Mouse (Mus musculus) CH12.LX (cell line): ENCODE measurements around the gene Map7. TPM values are rescaled to one million over a fixed set of nuclear protein-coding genes. Genes with fewer than 3 reads are reported as not detected.

Experiments
- DNase-seq: peaks from one replicate; pipeline ENCODE4 v3.0.0-alpha.2; 2013; ENCODE audit errors: extremely low read depth
- H3K27ac ChIP-seq: 2 replicates; pipeline ENCODE4 v1.5.1; 2012; ENCODE audit warnings: low read depth, mild to moderate bottlenecking, control low read depth, moderate library complexity; ENCODE audit not compliant: insufficient read depth
- H3K27me3 ChIP-seq: replicated peaks from 2 replicates; pipeline ENCODE3; 2012; ENCODE audit warnings: inconsistent platforms
- H3K36me3 ChIP-seq, 2 experiments: replicated peaks in 1 of 2; 2 replicates each; pipeline versions ENCODE3 to v1.6.1; 2012; ENCODE audit warnings: inconsistent platforms in 1 of 2, low read length in 1 of 2, mild to moderate bottlenecking in 1 of 2, mixed read lengths in 1 of 2, moderate library complexity in 1 of 2; ENCODE audit not compliant: control insufficient read depth in 1 of 2, insufficient read depth in 1 of 2
- H3K4me1 ChIP-seq, 2 experiments: 2 replicates each; pipeline ENCODE4 v1.6.1; 2012; ENCODE audit warnings: inconsistent platforms in 1 of 2, moderate library complexity in 1 of 2; ENCODE audit not compliant: insufficient read depth in 2 of 2, control insufficient read depth in 1 of 2
- H3K4me2 ChIP-seq: 2 replicates; pipeline ENCODE4 v1.6.1; 2012; ENCODE audit warnings: low read depth, mild to moderate bottlenecking, control low read depth; ENCODE audit not compliant: poor library complexity, insufficient read depth, severe bottlenecking
- H3K4me3 ChIP-seq, 3 experiments: fragments of 150-350 bp in 1 of 3; sonication (generic) in 1 of 3; replicated peaks in 1 of 3; 2 replicates each; pipeline versions ENCODE3 to v1.5.1; 2011 to 2012; ENCODE audit warnings: low read depth in 2 of 3, low read length in 2 of 3, mild to moderate bottlenecking in 2 of 3, moderate library complexity in 2 of 3, control low read depth in 1 of 3, improper control_type of control experiment in 1 of 3, inconsistent platforms in 1 of 3, mixed read lengths in 1 of 3; ENCODE audit not compliant: poor library complexity in 1 of 3
- H3K79me2 ChIP-seq: replicated peaks from 2 replicates; pipeline ENCODE4 v1.6.1; 2012; ENCODE audit warnings: mild to moderate bottlenecking, moderate library complexity; ENCODE audit not compliant: control insufficient read depth, poor library complexity, insufficient read depth, severe bottlenecking; ENCODE audit errors: extremely low read depth
- H3K9ac ChIP-seq: 2 replicates; pipeline ENCODE4 v1.6.1; 2012; ENCODE audit warnings: low read depth, mild to moderate bottlenecking, control low read depth, moderate library complexity; ENCODE audit not compliant: insufficient read depth
- H3K9me3 ChIP-seq: replicated peaks from 2 replicates; pipeline ENCODE3; 2012; ENCODE audit warnings: low read length, inconsistent platforms, mixed read lengths
- BHLHE40 ChIP-seq: IDR thresholded peaks from 2 replicates; pipeline ENCODE4 v1.6.1; 2011; ENCODE audit warnings: mild to moderate bottlenecking, low read depth, low read length, improper control_type of control experiment
- CHD2 ChIP-seq: IDR thresholded peaks from 2 replicates; pipeline ENCODE4 v1.6.1; 2011; ENCODE audit warnings: low read length, improper control_type of control experiment
- ETS1 ChIP-seq: conservative IDR thresholded peaks from 2 replicates; pipeline ENCODE4 v1.6.1; 2012; ENCODE audit warnings: low read depth, mild to moderate bottlenecking, inconsistent platforms, low read length, improper control_type of control experiment, moderate library complexity
- GABPA ChIP-seq: IDR thresholded peaks from 2 replicates; pipeline ENCODE4 v1.6.1; 2012; ENCODE audit warnings: low read depth, low read length, improper control_type of control experiment, inconsistent platforms; ENCODE audit not compliant: insufficient replicate concordance
- JUN ChIP-seq: IDR thresholded peaks from 2 replicates; pipeline ENCODE4 v1.6.1; 2011; ENCODE audit warnings: low read depth, mild to moderate bottlenecking, low read length, improper control_type of control experiment, moderate library complexity; ENCODE audit not compliant: insufficient read depth
- JUND ChIP-seq: conservative IDR thresholded peaks from 2 replicates; pipeline ENCODE4 v1.6.1; 2011; ENCODE audit warnings: low read depth, low read length, improper control_type of control experiment
- KAT2A ChIP-seq: IDR thresholded peaks from 2 replicates; pipeline ENCODE4 v1.6.1; 2012; ENCODE audit warnings: low read length, improper control_type of control experiment, inconsistent platforms; ENCODE audit not compliant: insufficient replicate concordance
- MAFK ChIP-seq: IDR thresholded peaks from 2 replicates; pipeline ENCODE4 v1.6.1; 2011; ENCODE audit warnings: low read length, improper control_type of control experiment; ENCODE audit not compliant: insufficient replicate concordance
- MAZ ChIP-seq: IDR thresholded peaks from 2 replicates; pipeline ENCODE4 v1.6.1; 2012; ENCODE audit warnings: low read depth, mild to moderate bottlenecking, inconsistent platforms, low read length, improper control_type of control experiment, moderate library complexity
- MEF2A ChIP-seq: IDR thresholded peaks from 2 replicates; pipeline ENCODE4 v1.6.1; 2014; ENCODE audit warnings: low read depth, mild to moderate bottlenecking, inconsistent platforms, low read length, improper control_type of control experiment, borderline replicate concordance
- MXI1 ChIP-seq: IDR thresholded peaks from 2 replicates; pipeline ENCODE4 v1.6.1; 2011; ENCODE audit warnings: mild to moderate bottlenecking, low read depth, low read length, improper control_type of control experiment
- MYC ChIP-seq: IDR thresholded peaks from 2 replicates; pipeline ENCODE4 v1.6.1; 2011; ENCODE audit warnings: low read depth, mild to moderate bottlenecking, improper control_type of control experiment, low read length
- NRF1 ChIP-seq: IDR thresholded peaks from 2 replicates; pipeline ENCODE4 v1.6.1; 2014; ENCODE audit warnings: low read depth, mild to moderate bottlenecking, inconsistent platforms, low read length, improper control_type of control experiment, moderate library complexity
- PAX5 ChIP-seq: IDR thresholded peaks from 2 replicates; pipeline ENCODE4 v1.6.1; 2012; ENCODE audit warnings: low read length, inconsistent platforms, mixed read lengths
- POLR2A ChIP-seq: IDR thresholded peaks from 2 replicates; pipeline ENCODE4 v1.6.1; 2011; ENCODE audit warnings: low read depth, mild to moderate bottlenecking, improper control_type of control experiment, low read length
- POLR2AphosphoS2 ChIP-seq: IDR thresholded peaks from 2 replicates; pipeline ENCODE4 v1.6.1; 2011; ENCODE audit warnings: low read depth, low read length, improper control_type of control experiment
- RAD21 ChIP-seq: IDR thresholded peaks from 2 replicates; pipeline ENCODE4 v1.6.1; 2011; ENCODE audit warnings: low read depth, mild to moderate bottlenecking, low read length, improper control_type of control experiment, moderate library complexity
- SIN3A ChIP-seq: IDR thresholded peaks from 2 replicates; pipeline ENCODE4 v1.6.1; 2012; ENCODE audit warnings: low read length, improper control_type of control experiment, inconsistent platforms
- SMC3 ChIP-seq: IDR thresholded peaks from 2 replicates; pipeline ENCODE4 v1.6.1; 2011; ENCODE audit warnings: low read depth, low read length, improper control_type of control experiment
- USF1 ChIP-seq: IDR thresholded peaks from 2 replicates; pipeline ENCODE4 v1.6.1; 2014; ENCODE audit warnings: low read depth, mild to moderate bottlenecking, inconsistent platforms, low read length, improper control_type of control experiment
- USF2 ChIP-seq: conservative IDR thresholded peaks from 2 replicates; pipeline ENCODE4 v1.6.1; 2011; ENCODE audit warnings: low read depth, low read length, improper control_type of control experiment
- dilution Hi-C: fragments of 300-500 bp; cut with MboI; formaldehyde crosslinking; loops from 2 replicates; pipeline ENCODE4 v1.14.3; 2020; ENCODE audit warnings: low sequenced_read_pairs; ENCODE audit not compliant: extremely low pct_unique_long_range_greater_than_20kb, extremely low pct_ligation_motif_present
- in situ Hi-C: fragments of 300-500 bp; cut with MboI; formaldehyde crosslinking; loops from 3 replicates; pipeline ENCODE4 v1.14.3; 2019; ENCODE audit warnings: low sequenced_read_pairs, low pct_ligation_motif_present, low pct_unique_long_range_greater_than_20kb, mixed read lengths
- polyA plus RNA-seq: library from polyadenylated mRNA; unstranded; fragments of >175 nt; gene quantifications from 2 replicates; pipeline ENCODE4 v1.2.1, GENCODE M21; 2012; ENCODE audit warnings: low read depth; ENCODE audit not compliant: insufficient read length
- total RNA-seq, 2 experiments: library from RNA; depleted of rRNA; stranded (reverse); fragments of 300-350 nt in 1 of 2; fragments of >200 nt in 1 of 2; gene quantifications; 2 replicates each; pipeline ENCODE4 v1.2.3; 2012 to 2014

Gene Map7
- total and polyA plus RNA-seq, 3 experiments: 7.4 to 31.1 (median 21.6) TPM

DNA sequence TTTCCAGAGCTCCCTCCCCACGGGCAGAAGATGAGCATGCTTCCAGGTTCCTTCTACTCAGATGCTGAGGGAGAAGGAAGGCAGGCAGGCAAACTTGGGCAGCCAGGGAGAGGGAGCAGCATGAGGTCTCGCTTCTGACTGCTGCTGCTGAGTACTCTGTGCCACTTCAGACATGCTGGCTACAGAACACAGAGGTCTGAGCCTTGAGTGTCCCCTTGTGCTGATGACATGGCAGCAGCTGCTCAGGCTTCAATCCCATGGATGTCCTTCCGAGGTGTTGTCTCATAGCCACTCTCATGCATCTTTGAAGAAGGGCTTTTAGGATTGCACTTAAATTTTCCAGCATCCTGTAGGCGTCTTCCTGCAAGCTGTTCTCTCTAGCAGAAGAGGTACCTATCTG, 23.5 kb downstream of the Map7 start:
- H3K36me3 ChIP-seq: no peaks in the 10 kb centered on the region
- dilution Hi-C loops (no loop called here), in situ Hi-C loops (no loop called here)
- no peak overlapping the region for H3K4me2 ChIP-seq
- no peak for DNase-seq
- H3K27me3 ChIP-seq: peaks cover 2% of the 10 kb centered on the region
- H3K27ac ChIP-seq: no peak overlapping the region
- H3K9me3 ChIP-seq: no peaks in the 10 kb centered on the region
- TF ChIP-seq RAD21 (no peak), JUND (no peak), SMC3 (no peak), USF2 (no peak), JUN (no peak), MAFK (no peak), SIN3A (no peak), PAX5 (no peak), MXI1 (no peak), MEF2A (no peak), MAZ (no peak), CHD2 (no peak), GABPA (no peak), ETS1 (no peak), POLR2A (no peak), POLR2AphosphoS2 (no peak), KAT2A (no peak), USF1 (no peak), NRF1 (no peak), MYC (no peak)
- H3K4me3 ChIP-seq: no peak overlapping the region
- no peak overlapping the region for H3K9ac ChIP-seq
- H3K79me2 ChIP-seq: no peaks in the 10 kb centered on the region
- peaks cover 5 to 16% of the 10 kb centered on the region in 2 experiments for H3K4me1 ChIP-seq

DNA sequence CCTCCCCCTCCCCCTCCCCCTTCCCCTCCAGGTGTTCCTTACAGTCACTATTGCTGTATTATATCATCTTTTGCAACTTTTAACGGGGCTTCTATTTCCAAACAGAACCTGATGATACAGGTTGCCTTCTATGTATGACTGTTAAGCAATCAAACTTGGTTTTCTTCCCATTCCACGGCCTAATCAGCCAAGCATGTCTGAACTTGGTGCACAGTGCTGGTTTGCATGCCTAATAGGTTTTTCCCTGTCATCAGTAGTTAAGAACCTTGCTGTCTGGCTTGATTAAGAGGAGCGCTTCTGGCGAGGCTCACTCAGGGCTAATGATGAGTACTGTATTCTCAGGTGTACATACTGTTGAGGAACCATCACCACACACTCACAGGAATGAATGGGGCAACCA, 25.5 kb downstream of the Map7 start:
- Histone ChIP-seq H3K27me3 (peaks cover 2% of the 10 kb centered on the region), H3K27ac (no peak overlapping the region), H3K4me1 (peaks cover 5 to 16% of the 10 kb centered on the region in 2 experiments), H3K9ac (no peak overlapping the region), H3K4me2 (no peak overlapping the region), H3K4me3 (no peak overlapping the region), H3K36me3 (no peaks in the 10 kb centered on the region), H3K79me2 (no peaks in the 10 kb centered on the region), H3K9me3 (no peaks in the 10 kb centered on the region)
- in situ Hi-C loops: no loop called here
- TF ChIP-seq BHLHE40: no peak
- dilution Hi-C loops: no loop called here
- DNase-seq: no peak
